Mouse (Mus musculus) adrenal gland, postnatal 14 days (tissue): Measurements from ENCODE around the gene Phf3. TPM values are rescaled to one million over a fixed set of nuclear protein-coding genes. Genes with fewer than 3 reads are reported as not detected.

Source experiments
- DNase-seq: peaks from one replicate; pipeline ENCODE4 v3.0.0; 2021; ENCODE audit warnings: mixed read lengths
- total RNA-seq: library from RNA; stranded (reverse); gene quantifications from 2 replicates; pipeline ENCODE4 v1.2.3, GENCODE M21; 2021

Gene Phf3
- total RNA-seq, 1 experiment from 2014 or later = 85.4 TPM

DNA sequence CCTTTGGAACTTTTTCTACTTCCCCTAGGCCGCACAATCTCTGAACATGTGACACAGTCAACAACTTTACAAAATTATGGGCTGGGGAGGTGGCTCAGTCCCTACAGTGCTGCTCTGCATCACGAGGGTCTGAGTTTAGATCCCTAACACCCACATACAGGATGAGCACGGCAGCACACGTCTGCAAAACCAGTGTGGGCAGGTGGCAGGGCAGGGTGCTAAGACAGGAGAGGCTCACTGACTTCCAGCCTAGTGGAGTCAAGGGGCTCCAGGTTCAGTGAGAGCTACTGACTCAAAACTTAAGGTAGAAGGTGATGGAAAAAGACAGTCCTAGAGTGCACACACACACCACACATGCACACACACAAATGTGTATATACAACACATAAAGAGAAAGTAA is 40.9 kb downstream of the Phf3 start:
- no peak for DNase-seq

DNA sequence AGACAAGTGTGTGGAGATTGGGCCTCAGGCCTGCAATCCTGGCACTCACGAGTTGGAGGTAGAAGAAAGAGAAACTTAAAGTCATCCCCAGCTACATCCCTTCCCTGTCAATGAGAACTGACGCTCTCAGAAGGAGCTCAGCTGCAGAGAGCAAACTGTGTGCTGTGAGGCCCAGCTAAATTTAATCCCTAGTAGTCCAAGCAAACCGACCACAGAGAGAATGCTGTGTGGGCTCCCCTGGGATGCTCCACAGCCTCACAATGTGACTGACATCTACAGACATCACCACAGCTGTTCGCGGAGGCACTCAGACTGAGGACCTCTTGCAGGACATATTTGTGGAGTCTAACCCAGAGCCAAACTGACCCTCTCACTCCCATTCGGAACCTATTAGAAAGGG is 54.3 kb downstream of the Phf3 start:
- DNase-seq = no peak

DNA sequence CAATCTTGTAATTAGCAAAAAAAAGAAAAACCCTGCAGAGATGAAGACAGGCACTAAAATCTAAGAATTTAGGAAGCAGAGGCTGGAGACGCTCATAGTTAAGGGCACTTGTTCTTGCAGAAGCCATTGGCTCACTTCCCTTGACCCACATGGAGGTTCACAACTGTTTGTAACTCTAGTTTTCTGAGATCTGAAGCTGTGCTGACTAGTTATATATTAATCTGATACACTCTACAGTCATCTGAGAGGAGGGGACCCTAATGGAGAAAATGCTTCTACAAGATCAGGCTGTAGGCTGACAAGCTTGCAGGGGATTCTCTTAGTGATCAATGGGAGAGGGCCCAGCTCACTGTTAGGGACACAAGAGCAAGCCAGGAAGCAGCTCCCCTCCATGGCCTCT is 58.1 kb downstream of the Phf3 start:
- DNase-seq = no peak

DNA sequence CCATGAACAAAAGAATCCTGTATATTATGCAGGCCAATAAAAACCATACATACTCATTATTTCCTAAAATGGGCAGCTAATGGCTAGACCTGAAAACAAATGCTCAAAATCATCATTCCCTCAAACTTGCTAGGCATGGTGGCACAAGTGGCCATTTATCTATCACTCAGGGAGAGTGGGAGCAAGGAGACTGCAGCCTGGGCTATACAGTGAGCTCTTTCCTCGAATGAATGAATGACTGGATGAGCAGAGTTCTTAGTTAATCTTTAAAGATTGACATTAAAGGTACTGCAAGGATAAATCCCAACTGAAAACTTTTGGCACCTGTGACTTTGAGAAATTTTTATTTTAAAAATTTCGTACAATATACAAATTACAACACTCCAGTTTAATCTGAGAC is 58.7 kb downstream of the Phf3 start:
- no peak for DNase-seq

DNA sequence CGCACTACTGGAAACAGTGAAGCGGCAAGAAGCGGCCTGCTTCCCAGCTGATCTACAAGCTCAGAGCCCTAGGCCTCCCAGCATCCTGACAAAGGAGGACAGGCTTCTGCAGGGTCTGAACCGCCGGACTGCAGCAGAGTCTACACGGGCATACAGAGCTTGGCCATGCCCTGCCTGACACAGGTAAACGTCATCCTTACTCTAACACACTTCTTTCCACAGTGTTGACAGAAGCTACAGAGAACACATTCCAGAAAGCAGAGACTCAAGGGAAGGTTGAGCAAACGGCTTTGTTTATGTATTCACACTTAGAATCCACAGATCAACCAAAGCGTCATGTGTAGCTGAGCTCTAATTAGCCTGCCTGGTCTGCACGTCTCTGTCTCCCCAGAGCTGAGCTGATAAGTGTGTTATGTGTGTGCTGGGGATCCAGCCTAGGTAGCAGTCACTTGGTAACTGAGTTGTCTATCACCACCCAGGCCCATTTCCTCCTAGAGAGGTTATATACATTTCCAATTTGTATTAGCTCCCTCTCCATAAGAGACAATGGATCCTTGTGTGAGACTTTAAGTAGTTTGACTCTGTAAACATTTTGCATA is 65.5 kb downstream of the Phf3 start:
- DNase-seq = no peak

DNA sequence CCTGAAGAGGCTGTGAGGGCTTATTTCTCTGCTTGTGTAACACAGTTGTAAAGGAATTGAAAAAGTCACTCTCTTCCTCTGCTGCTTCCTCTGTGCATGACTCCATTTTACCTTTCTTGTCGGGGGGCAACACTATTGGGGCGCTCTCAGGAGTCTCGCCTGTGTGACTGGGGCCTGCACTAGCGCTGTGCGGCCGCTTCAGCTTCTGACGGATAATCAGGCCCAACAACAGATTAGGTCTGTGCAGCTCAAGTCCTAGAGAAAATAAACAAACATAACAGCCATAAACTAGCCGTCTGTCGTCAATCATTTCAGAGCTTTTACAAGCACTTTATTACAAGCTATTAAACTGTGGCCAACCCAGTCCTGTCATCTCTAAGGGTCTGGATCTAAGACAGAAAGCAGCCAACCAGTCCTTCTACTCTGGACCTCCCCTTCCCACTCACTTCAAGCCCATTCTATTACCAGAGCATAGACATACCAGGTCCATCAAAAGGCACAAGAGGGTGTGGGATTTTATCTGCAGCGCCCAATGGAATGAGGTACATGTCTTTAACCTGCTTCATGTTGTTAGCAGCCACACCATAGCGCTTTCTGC is 67.9 kb downstream of the Phf3 start:
- no peak for DNase-seq

DNA sequence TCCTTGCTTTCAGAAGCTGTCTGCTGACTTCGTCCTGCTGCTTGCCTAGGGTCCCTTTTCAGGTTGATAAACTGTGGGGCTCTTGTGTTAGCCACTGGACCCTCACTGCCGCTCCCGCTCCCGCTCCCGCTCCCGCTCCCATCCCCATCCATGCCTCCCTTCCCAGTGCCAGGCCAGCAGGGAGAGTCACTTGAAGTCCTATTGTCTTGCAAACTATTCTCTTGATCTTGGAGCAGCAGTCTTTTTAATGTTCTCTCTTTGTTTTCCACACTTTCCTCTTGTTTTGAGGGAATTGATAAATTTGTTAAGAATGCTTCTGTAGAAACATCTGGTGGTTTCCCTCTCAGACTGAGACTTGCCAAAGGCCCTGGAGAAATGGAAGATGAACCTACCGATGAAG is 68.8 kb downstream of the Phf3 start:
- DNase-seq = no peak

DNA sequence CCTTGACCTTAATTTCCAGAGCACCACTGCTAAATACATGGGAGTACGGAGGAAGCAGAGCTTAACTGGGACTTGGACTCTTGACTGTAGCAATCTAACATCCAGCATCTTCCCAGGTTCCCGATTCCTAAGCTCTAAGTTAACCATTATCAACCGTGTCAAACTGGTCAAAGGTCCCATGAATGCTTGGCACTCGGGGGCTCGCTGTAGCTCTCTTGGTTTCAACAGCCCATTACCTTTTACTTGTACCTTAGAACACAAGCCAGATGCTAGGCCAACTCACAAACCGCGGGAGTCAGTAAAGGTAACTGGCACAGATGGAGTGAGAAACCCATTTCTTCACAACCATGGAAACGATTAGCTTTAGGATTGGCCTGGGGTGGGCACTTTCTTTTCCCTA is 71.8 kb downstream of the Phf3 start:
- no peak for DNase-seq

DNA sequence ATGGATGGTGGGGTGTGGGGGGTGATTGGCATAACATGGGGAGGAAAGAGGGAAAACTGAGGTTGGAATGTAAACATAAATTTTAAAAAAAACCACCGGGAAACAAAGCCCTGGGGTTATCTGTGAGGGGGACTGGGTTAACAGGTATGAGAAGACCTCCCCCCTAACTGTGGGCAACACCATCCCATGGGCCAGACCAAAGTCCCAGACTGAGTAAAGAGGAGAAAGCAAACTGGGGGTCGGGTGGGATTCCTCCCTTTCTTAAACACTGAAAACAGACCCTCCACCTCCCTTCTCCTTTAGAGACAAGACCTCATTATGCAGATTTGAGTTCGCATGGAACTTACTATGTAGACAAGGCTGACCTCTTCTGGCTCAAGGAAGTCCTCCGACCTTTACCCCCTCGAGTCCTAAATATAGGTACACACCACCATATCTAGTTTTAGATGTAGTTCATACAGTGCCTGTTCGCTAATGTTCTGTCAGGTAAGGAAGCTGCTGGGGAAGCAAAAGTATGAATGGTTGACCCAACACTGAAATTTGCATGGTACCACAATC is 74.4 kb downstream of the Phf3 start:
- no peak for DNase-seq

DNA sequence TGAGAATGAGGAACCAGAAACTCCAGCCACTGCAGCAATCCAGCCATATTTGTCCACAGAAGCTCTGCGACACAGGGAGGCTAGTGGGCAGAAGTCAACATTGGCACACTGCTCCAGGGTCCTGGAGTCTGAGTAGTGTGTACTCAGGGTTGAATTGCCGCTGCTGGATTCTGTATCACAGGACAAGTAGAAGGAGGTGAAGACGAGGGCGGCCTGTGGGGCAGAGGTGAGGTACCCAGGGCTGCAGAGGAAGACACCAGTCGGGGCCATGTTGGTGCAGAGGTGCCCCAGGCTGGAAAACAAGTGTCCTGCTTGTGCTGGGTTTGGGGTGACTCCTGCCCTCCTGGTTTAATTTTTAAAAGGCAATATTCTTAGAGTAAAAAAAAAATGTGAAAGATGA is 79.1 kb downstream of the Phf3 start:
- no peak for DNase-seq

DNA sequence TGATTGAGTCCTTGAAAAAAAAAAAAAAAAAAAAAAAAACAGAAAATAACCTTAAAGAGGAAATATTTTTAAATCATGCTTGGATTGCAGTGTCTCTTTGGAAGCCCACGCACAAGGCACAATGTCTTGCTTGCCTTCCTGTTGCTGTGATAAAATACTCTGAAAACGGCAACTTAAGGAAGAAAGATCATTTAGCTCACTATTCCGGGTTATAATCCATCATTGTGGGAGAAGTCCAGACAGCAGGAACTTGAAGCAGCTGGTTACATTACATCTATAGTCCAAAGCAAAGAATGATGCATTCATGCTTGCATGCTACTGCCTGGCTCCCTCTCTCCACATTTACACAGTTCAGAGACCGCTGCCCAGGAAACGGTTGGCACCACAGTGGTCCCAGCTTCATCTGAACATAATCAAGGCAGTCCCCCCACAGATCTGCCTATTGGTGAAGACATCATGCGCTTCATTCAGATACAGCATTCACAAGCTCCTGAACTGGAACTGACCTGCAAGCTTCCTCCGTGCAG is 80.3 kb downstream of the Phf3 start:
- no peak for DNase-seq

DNA sequence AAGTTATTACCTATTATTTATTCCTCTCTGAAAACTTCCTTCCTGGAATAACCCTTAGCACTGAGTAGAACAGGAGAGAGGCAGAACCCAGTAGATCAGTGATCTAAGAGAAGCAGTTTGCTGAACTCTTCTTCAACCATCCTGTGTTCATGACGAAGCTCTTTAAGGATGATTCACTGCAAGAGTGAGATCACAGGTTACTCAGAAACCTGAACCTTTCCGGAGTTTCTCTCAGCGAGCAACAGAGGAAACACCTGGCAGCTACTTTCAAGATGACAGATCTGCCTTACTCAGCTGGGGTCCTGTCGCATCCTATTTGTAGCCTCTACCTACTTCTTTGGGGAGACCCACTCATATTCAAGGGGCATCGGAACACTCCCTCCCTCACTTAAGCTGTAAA is 80.8 kb downstream of the Phf3 start:
- no peak for DNase-seq

DNA sequence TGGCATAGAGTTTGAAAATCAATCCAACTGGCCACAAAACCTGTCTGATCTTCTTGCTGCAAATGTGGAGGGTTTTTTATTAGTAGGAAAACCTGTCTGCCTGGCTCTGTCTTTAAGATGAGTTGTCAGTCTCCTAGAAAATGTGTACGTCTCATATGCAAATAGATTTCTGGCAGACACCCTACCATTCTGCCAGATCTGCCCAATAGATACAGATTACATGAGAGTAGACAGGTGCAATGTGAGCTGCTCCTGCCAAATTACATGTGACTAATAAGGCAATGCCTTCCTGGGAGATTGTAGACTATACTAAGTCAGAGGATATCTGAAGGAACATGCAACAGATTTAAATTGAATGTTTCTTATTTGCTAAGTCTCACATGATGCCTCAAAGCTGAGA is 83.5 kb downstream of the Phf3 start:
- no peak for DNase-seq

DNA sequence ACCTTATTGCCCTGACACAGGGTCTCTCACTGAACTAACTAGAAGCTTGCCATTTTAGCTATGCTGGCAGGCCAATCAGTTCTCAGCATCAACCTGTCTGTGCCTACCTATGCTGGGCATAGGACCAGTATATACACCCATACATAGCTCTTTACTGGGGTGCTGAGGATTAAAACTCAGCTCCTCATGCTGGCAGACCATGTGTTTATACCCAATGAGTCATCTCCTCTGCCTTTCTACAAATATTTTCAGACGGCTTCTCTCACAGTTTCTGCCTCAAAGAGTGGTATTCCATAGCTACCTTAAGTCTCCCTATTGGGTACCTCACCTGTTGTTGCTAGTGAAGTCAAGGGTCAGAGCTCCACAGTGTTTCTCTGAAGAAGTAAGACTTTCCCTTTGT is 84.0 kb downstream of the Phf3 start:
- no peak for DNase-seq

DNA sequence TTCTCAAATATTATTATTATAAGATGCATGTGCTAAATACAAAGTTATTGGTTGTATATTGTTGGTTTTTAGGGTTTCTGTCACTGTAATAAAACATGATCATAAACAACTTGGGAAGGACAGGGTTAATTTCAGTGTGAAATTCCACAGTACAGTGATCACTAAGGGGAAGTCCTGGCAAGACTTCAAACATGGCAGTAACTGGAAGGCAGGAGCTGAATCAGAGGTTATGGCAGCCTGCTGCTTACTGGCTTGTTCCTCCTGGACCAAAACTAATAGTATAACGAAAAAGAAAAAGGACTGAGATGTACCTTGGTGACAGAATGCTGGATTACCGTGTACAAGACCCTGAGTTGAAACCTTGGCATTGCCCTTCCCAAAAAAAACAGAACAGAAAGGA is 84.7 kb downstream of the Phf3 start:
- DNase-seq = no peak

DNA sequence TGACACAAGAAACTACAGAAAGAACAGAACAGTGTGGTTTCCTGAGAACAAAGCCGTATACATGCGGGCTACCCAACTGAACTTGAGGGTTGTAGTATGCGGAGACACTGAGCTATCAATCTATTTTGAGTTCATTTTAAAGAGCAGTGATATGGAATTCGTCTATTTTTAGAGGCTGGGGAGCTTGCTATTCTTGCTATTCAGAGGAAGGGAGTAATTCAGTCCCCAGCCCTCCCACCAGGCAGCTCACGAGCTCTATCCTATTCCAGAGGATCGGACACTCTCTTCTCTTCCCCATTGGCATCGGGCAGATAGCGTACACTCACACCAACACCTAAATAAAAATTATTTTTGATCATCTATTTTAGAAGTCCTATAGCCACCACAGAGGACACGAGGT is 87.1 kb downstream of the Phf3 start:
- no peak for DNase-seq

DNA sequence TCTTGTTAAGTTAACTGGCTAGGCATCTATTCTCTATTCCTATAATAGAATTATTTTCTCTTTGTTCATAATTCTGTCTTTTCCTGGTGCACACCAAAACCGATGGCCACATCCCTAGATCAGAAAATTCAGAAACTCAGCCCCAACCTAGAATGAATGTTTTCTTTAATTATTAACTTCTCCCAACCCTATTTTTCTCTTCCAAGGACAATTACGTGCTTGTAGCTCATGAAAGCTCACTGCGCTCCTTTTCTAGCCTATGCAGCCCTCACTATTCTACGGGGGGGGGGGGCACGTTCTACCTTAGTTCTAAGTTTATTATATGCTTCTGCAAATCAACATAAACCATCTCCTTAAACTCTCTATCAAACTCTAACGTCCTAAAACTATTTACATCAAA is 90.0 kb downstream of the Phf3 start:
- DNase-seq = no peak

DNA sequence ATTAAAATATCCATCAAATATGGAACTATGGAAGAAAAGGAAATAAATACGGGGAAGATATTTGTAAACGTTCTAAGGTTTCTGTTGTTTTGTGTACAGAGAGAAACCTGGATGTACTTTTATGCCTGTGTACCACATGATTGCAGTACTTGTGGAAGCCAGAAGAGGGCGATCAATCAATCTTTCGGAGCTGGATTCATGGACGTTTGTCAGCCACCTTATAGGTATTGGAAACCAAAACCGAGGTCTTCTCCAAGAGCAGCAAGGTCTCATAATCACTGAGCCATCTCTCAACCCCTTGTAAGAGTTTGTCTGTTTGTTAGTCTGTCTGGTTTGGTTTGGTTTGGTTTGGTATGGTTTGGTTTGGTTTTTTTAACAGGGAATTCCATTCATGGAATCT is 93.4 kb downstream of the Phf3 start:
- DNase-seq = peak; percentile 57

DNA sequence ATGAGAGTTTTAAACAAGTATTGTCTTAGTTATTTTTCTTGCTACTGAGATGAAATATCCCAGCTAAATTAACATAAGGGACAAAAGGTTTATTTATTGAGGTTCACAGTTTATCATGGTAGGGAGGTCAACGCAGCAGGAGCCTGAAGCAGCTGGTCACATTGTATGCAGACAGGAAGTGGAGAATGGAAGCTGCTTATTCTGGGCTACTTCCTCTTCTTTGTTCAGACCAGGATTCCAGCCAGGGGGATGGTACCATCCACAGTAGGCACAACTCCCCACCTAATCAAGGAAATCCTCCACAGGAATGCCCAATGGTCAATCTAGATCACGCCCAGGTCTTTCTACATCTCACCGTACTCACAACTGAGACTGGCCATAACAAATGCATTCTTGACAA is 94.2 kb downstream of the Phf3 start:
- DNase-seq = no peak

DNA sequence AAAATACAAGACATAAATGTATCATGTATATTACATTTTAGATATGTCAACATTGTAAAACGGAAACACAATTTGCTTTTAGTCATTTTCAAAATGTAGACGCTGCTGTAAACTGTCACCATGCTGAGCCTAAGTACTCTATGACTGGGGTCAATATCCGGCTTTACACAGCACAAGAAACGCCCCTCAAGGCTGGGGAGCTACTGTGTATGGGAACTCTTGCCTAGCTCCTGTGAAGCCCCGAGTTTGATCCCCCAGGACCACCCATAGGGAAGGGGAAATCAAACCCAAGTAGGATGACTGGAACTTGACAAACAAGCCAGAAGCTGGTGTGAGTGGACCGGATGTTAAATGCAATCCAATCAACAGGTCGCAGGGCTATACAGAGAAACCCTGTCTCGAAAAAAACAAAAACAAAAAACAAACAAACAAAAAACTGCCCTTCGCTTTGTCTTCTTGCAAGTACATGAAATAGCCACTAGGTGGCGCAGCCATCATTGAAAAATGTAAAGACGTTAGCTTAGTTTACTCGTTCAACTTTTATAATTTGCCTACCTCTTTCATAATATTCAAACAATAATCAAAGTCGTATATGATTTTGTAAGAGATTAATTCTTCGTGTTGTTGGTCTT is 95.2 kb downstream of the Phf3 start:
- DNase-seq = peak; percentile 52

DNA sequence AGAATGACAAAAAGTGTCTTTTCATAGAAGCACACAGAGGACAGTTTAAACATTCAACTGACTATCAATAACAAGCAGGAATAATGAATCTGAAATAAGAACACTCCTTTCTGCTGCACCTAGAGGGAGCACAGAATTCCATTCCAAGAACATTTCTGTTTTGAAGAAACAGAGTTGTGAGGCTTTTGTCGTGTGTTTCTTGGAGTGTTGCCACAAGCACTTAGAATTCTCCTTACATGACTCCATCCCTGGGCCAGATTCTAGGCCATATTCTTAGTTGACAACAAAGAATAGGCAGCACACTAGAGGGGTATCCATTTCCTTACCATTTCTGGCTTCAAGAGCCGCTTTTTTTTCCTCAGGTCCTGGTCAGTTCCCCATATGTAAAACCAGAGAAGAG is 97.5 kb downstream of the Phf3 start:
- no peak for DNase-seq

DNA sequence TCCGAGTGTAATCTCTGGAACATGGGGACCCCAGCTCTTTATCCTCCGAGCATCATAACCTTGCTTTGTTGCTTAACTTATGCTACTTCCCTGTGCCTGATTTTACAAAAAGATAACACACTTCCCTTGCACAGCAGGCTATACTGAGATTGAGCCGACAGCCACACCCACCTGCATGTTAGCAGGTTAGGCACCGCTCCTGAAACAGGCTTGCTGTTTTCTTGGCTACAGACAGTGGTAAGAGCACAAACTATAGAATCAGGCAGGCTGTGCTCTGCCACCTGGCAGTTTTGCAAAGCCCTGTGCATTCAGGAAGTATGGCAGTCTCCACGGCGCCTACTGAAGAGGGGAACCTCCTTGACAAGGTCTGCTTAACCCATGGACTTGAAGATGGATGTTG is 100.1 kb downstream of the Phf3 start:
- no peak for DNase-seq

DNA sequence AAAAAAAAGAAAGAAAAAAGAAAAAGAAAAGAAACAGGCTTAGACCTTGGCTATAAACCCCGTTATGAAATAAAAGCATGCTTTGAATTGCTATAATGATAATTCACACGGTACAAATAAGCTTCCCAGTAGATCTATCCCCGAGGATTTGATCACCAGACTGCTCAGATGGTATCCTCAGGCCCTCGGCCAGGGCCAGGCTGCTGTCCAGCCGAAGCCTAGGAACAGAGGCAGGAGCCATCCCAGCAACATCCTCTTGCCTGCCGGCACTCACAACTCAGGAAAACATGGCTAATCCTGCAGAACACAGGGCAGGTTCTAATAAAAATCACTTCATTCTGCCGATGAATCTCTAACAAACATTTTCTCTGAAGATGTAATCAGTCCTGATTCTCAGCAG is 100.9 kb downstream of the Phf3 start:
- no peak for DNase-seq

DNA sequence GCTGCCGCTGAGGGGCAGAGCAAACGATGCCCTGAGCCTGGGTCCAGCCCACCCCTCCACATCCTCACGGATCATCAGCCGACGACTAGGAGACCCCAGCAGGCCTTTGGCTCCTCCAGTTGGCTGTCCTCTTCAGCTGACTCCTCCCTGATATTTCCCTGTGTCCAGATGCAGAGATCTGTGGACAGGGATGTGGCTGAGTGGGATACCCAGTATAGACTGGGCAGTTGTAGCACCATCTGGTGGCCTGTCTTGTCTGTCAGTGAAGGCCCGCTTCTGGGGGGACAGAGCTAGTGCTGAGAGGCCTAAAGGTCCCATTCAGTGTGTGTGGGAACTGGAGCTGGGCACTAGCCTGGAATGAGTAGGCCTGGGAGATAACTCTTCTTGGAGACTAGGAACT is 101.9 kb downstream of the Phf3 start:
- DNase-seq = peak; percentile 51
